Mouse (Mus musculus) spleen, adult 2 months (tissue): ENCODE results near the gene Crtc3. TPM values are rescaled to one million over a fixed set of nuclear protein-coding genes. Genes with fewer than 3 reads are reported as not detected.

ENCODE experiments used
- DNase-seq, 2 experiments: peaks; one replicate each; pipeline versions ENCODE4 v3.0.0 to v3.0.0-alpha.2; 2012 to 2021; ENCODE audit warnings: low spot score in 2 of 2, low read depth in 1 of 2
- H3K27ac ChIP-seq: fragments of 200-500 bp; 2 replicates; pipeline ENCODE4 v1.5.1; 2012; ENCODE audit warnings: low read length, inconsistent platforms; ENCODE audit not compliant: insufficient read depth
- H3K27me3 ChIP-seq: fragments of 200-500 bp; 2 replicates; pipeline ENCODE4 v1.6.1; 2012; ENCODE audit warnings: mild to moderate bottlenecking, moderate library complexity, low read length, inconsistent platforms; ENCODE audit not compliant: control insufficient read depth, insufficient read depth
- H3K36me3 ChIP-seq: fragments of 200-500 bp; 2 replicates; pipeline ENCODE4 v1.6.1; 2012; ENCODE audit warnings: mild to moderate bottlenecking, low read length, inconsistent platforms; ENCODE audit not compliant: control insufficient read depth, insufficient read depth
- H3K4me1 ChIP-seq: fragments of 200-500 bp; 2 replicates; pipeline ENCODE4 v1.6.1; 2011; ENCODE audit warnings: inconsistent platforms; ENCODE audit not compliant: control insufficient read depth, insufficient read depth, insufficient read length
- H3K4me3 ChIP-seq: fragments of 200-500 bp; 2 replicates; pipeline ENCODE4 v1.5.1; 2011; ENCODE audit warnings: mild to moderate bottlenecking, inconsistent platforms; ENCODE audit not compliant: insufficient read depth, insufficient read length; ENCODE audit errors: extremely low read depth
- CTCF ChIP-seq: fragments of 200-500 bp; IDR thresholded peaks from 2 replicates; pipeline ENCODE4 v1.5.1; 2011; ENCODE audit warnings: mild to moderate bottlenecking, inconsistent platforms; ENCODE audit not compliant: insufficient read depth, insufficient read length, insufficient replicate concordance; ENCODE audit errors: extremely low read depth
- POLR2A ChIP-seq: fragments of 200-500 bp; IDR thresholded peaks from 2 replicates; pipeline ENCODE4 v1.6.1; 2011; ENCODE audit warnings: low read depth, low read length, inconsistent platforms
- WGBS: fragments of 180-500 bp; shearing (Covaris S2); methylation state at CpG from one replicate; pipeline ENCODE4 v1.1.7; 2018; 5-methylcytosine and 5-hydroxymethylcytosine counted together
- polyA plus RNA-seq: library from polyadenylated mRNA; depleted of rRNA; stranded (reverse); fragments of >200 nt; gene quantifications from 2 replicates; pipeline ENCODE4 v1.2.3, GENCODE M21; 2012

Gene Crtc3
- polyA plus RNA-seq, 1 experiment: 19.1 TPM

GRCm38 (mm10) chr7:80655350-80656013 is 33.2 kb downstream of the Crtc3 start:
- H3K27ac ChIP-seq: no peak overlapping the region
- H3K4me1 ChIP-seq: peaks cover 3% of the 10 kb centered on the region; the same call in 1 of the 2 replicates
- TF ChIP-seq POLR2A: no peak
- TF ChIP-seq CTCF: no peak
- H3K4me3 ChIP-seq: no peak overlapping the region
- DNase-seq: no peak
- no peaks in the 10 kb centered on the region for H3K36me3 ChIP-seq
- 70% methylated on average over 6 of the region's 6 CpGs for WGBS
- no peaks in the 10 kb centered on the region for H3K27me3 ChIP-seq

- no peak overlapping the region for H3K27ac ChIP-seq
- H3K4me1 ChIP-seq: peaks cover 3% of the 10 kb centered on the region; the same call in 1 of the 2 replicates
- H3K4me3 ChIP-seq: no peak overlapping the region
- TF ChIP-seq CTCF (no peak), POLR2A (no peak)
- no peaks in the 10 kb centered on the region for H3K36me3 ChIP-seq
- 87% methylated on average over 5 of the region's 5 CpGs for WGBS
- no peak for DNase-seq
- no peaks in the 10 kb centered on the region for H3K27me3 ChIP-seq
Measured at GRCm38 (mm10) chr7:80654926-80655325, 33.8 kb downstream of the Crtc3 start.

GRCm38 (mm10) chr7:80654393-80654792 is 34.3 kb downstream of the Crtc3 start:
- Histone ChIP-seq H3K27me3 (no peaks in the 10 kb centered on the region), H3K36me3 (no peaks in the 10 kb centered on the region), H3K4me1 (peaks cover 3% of the 10 kb centered on the region; the same call in 1 of the 2 replicates), H3K4me3 (no peak overlapping the region), H3K27ac (no peak overlapping the region)
- WGBS: 87% methylated on average over 7 of the region's 7 CpGs
- TF ChIP-seq POLR2A: no peak
- TF ChIP-seq CTCF: no peak
- no peak for DNase-seq

- Histone ChIP-seq H3K27ac (no peak overlapping the region), H3K4me3 (no peak overlapping the region), H3K27me3 (no peaks in the 10 kb centered on the region), H3K36me3 (no peaks in the 10 kb centered on the region), H3K4me1 (peaks cover 3% of the 10 kb centered on the region; the same call in 1 of the 2 replicates)
- WGBS: 89% methylated on average over 7 of the region's 7 CpGs
- TF ChIP-seq POLR2A: no peak
- no peak for TF ChIP-seq CTCF
- DNase-seq: no peak
Measured at GRCm38 (mm10) chr7:80653971-80654370, 34.7 kb downstream of the Crtc3 start.

GRCm38 (mm10) chr7:80653077-80653476 is 35.6 kb downstream of the Crtc3 start:
- no peaks in the 10 kb centered on the region for H3K36me3 ChIP-seq
- WGBS: 65% methylated on average over 10 of the region's 10 CpGs
- H3K27ac ChIP-seq: peak overlapping the region; percentile 65; the same call in 1 of the 2 replicates
- no peak overlapping the region for H3K4me3 ChIP-seq
- TF ChIP-seq POLR2A (no peak), CTCF (no peak)
- H3K4me1 ChIP-seq: peaks cover 7% of the 10 kb centered on the region; the same call in 1 of the 2 replicates
- DNase-seq: no peak
- no peaks in the 10 kb centered on the region for H3K27me3 ChIP-seq

- Histone ChIP-seq H3K36me3 (no peaks in the 10 kb centered on the region), H3K27me3 (no peaks in the 10 kb centered on the region), H3K4me1 (peaks cover 10% of the 10 kb centered on the region; the same call in 1 of the 2 replicates), H3K4me3 (no peak overlapping the region), H3K27ac (peak overlapping the region; percentile 65)
- 18% methylated on average over 5 of the region's 5 CpGs for WGBS
- DNase-seq: no peak
- TF ChIP-seq POLR2A: no peak
- no peak for TF ChIP-seq CTCF
Measured at GRCm38 (mm10) chr7:80652289-80652688, 36.4 kb downstream of the Crtc3 start.

- Histone ChIP-seq H3K4me1 (peaks cover 11% of the 10 kb centered on the region; the same call in 1 of the 2 replicates), H3K4me3 (peak overlapping the region; percentile 51), H3K27me3 (no peaks in the 10 kb centered on the region), H3K36me3 (no peaks in the 10 kb centered on the region), H3K27ac (peak overlapping the region; percentile 71)
- WGBS: 7% methylated on average over 7 of the region's 7 CpGs
- TF ChIP-seq POLR2A: no peak; the same call in 1 of the 2 replicates
- no peak for TF ChIP-seq CTCF
- DNase-seq: peak in 1 of 2 experiments; percentile 58
Measured at GRCm38 (mm10) chr7:80647437-80647871, 41.2 kb downstream of the Crtc3 start.
